Mouse (Mus musculus) myocyte (in vitro differentiated cells): Measurements from ENCODE around the gene Rdx.

Experiments used
- CEBPB ChIP-seq: IDR thresholded peaks from 2 replicates; pipeline ENCODE4 v1.6.1; 2011; ENCODE audit warnings: mild to moderate bottlenecking, moderate library complexity; ENCODE audit not compliant: poor library complexity, insufficient read depth, severe bottlenecking
- E2F4 ChIP-seq: IDR thresholded peaks from one replicate; pipeline ENCODE4 v1.6.1; 2011; ENCODE audit warnings: mild to moderate bottlenecking, control low read depth, moderate library complexity; ENCODE audit not compliant: insufficient read depth
- MAX ChIP-seq: IDR thresholded peaks from one replicate; pipeline ENCODE4 v1.6.1; 2011; ENCODE audit warnings: low read depth, mild to moderate bottlenecking, control low read depth
- MYOD1 ChIP-seq, 3 experiments: IDR thresholded peaks; one replicate each; pipeline ENCODE4 v1.6.1; 2011; ENCODE audit warnings: control low read depth in 2 of 3, low read depth in 2 of 3, mild to moderate bottlenecking in 2 of 3, moderate library complexity in 1 of 3; ENCODE audit not compliant: insufficient read length in 2 of 3, control insufficient read depth in 1 of 3
- MYOG ChIP-seq, 3 experiments: IDR thresholded peaks; one replicate each; pipeline ENCODE4 v1.6.1; 2011; ENCODE audit warnings: control low read depth in 2 of 3, low read depth in 2 of 3, mild to moderate bottlenecking in 2 of 3; ENCODE audit not compliant: insufficient read length in 2 of 3, control insufficient read depth in 1 of 3, insufficient read depth in 1 of 3
- POLR2A ChIP-seq: IDR thresholded peaks from one replicate; pipeline ENCODE4 v1.6.1; 2011; ENCODE audit warnings: low read depth, mild to moderate bottlenecking, control low read depth, moderate library complexity; ENCODE audit not compliant: insufficient read length
- POLR2AphosphoS2 ChIP-seq: IDR thresholded peaks from one replicate; pipeline ENCODE4 v1.6.1; 2011; ENCODE audit warnings: low read depth, control low read depth; ENCODE audit not compliant: insufficient read length
- REST ChIP-seq: IDR thresholded peaks from one replicate; pipeline ENCODE4 v1.6.1; 2011; ENCODE audit warnings: mild to moderate bottlenecking, control low read depth, moderate library complexity; ENCODE audit not compliant: insufficient read depth, insufficient read length
- SRF ChIP-seq: IDR thresholded peaks from one replicate; pipeline ENCODE4 v1.6.1; 2011; ENCODE audit warnings: low read depth; ENCODE audit not compliant: control insufficient read depth, insufficient read length
- TCF12 ChIP-seq: IDR thresholded peaks from one replicate; pipeline ENCODE4 v1.6.1; 2011; ENCODE audit warnings: mild to moderate bottlenecking, control low read depth; ENCODE audit not compliant: poor library complexity, insufficient read depth, severe bottlenecking
- USF1 ChIP-seq: IDR thresholded peaks from one replicate; pipeline ENCODE4 v1.6.1; 2011; ENCODE audit warnings: low read depth, mild to moderate bottlenecking, control low read depth, moderate library complexity

GRCm38 (mm10) chr9:52095666-52096065, 48.7 kb downstream of the Rdx start:
- TF ChIP-seq POLR2A = no peak
- no peak for TF ChIP-seq TCF12
- TF ChIP-seq MAX = no peak
- TF ChIP-seq POLR2AphosphoS2 = no peak
- TF ChIP-seq CEBPB = no peak
- TF ChIP-seq E2F4 = no peak
- TF ChIP-seq USF1 = no peak
- no peak for TF ChIP-seq MYOG (IDR thresholded peaks at IDR 0.05; ENCODE audit: control insufficient read depth in 1 of 3, insufficient read depth in 1 of 3, insufficient read length in 2 of 3, low read depth in 2 of 3)
- no peak for TF ChIP-seq SRF
- TF ChIP-seq REST = no peak
- no peak for TF ChIP-seq MYOD1 (IDR thresholded peaks at IDR 0.05; ENCODE audit: control insufficient read depth in 1 of 3, insufficient read length in 2 of 3, low read depth in 2 of 3)
